In the genomic region with DNA sequence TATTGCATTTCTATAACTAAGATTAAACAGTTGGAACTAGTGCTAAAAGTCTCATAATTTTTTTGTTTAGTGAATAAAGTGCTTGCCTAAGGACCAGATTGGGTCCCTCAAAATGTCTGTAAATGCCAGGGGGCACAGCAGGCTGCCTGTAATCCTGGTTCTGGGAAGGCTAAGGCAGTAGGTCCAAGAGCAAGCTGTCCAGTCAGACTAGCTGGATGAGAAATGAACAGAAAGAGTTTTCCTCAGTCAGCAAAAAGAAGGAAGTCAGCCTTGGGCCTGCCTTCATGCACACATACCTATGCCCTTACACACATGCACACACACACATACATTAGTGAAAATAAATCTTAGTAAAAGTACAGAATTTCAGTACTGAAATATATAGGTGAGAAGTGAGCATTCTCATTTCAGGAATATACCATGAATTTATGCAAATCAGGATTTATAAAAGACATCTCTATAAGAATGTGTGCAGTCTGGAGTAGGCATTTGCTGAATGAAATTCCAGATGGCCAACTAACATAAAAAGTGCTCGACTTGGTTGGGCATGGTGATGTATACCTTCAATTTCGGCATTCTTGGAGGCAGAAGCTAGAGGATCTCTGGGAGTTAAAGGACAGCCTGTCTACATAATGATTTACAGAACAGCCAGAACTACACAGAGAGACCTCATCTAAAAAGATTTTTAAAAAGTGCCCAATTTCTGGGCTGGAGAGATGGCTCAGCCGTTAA, we compare ENCODE assay signal across 16 mouse cellular contexts. TPM values are rescaled to one million over a fixed set of nuclear protein-coding genes. Genes with fewer than 3 reads are reported as not detected.
A peak's percentile ranks its signal among the peaks of the same experiment; 100 is the strongest.
DNase-seq lines count a peak whose midpoint lies in the region; ATAC-seq lines count a peak whose summit lies in the region.
"Had no signal": no experiment of that assay in that cellular context is flagged by ENCODE, and none has a peak within 500 bp of the region (broad histone marks: within the 10 kb centered on the region; RNA-seq: fewer than 3 reads in every experiment).

No protein-coding gene starts in this region.

- peak; percentile 31 for DNase-seq in embryo, embryonic 10 days (ENCODE audit: low spot score)
- no peak for DNase-seq in embryo, embryonic 9.5 days (ENCODE audit: extremely low spot score)
- no peak for DNase-seq in kidney, postnatal 14 days
- peak; percentile 52 for DNase-seq in cerebellum, adult 9-10 months
- DNase-seq in spleen, postnatal 14 days (ENCODE audit: low spot score in 2 of 2), result no peak
- DNase-seq: adrenal gland, postnatal 25 days; B cell, adult 2 months; heart, postnatal 36 days; kidney, adult 9 months; right cerebral cortex, postnatal 14 days had no signal

- H3K9ac ChIP-seq in kidney, embryonic 16.5 days (replicated peaks; ENCODE audit: low read length), result no peak overlapping the region
- H3K9ac ChIP-seq in limb, embryonic 15.5 days, result no peak overlapping the region
- H3K9ac ChIP-seq: midbrain, embryonic 12.5 days; neural tube, embryonic 15.5 days had no signal

- no peak for ATAC-seq in kidney, embryonic 16.5 days (ENCODE audit: low FRiP score, low TSS enrichment)
- ATAC-seq in limb, embryonic 15.5 days (ENCODE audit: insufficient number of reproducible peaks, low FRiP score, low TSS enrichment, low read depth), result no peak
- no peak for ATAC-seq in megakaryocyte, adult 5-6 weeks (ENCODE audit: poor library complexity, severe bottlenecking)
- ATAC-seq: Patski had no signal

- 0 out of 2 replicates have a peak, but pooled peaks cover 5% of the 10 kb centered on the region for H3K36me3 ChIP-seq in kidney, embryonic 16.5 days (ENCODE audit: insufficient read depth, low read length)
- 0 out of 2 replicates have a peak, but pooled peaks cover 2% of the 10 kb centered on the region for H3K36me3 ChIP-seq in limb, embryonic 15.5 days
- H3K36me3 ChIP-seq: neural tube, embryonic 15.5 days had no signal

- H3K27ac ChIP-seq in kidney, embryonic 16.5 days (ENCODE audit: low read length), result peak overlapping the region; percentile 73; the same call in 1 of the 2 replicates
- H3K27ac ChIP-seq in limb, embryonic 15.5 days, result peak overlapping the region; percentile 75
- H3K27ac ChIP-seq: midbrain, embryonic 12.5 days; neural tube, embryonic 15.5 days had no signal

- no peak overlapping the region for H3K4me2 ChIP-seq in kidney, embryonic 16.5 days (replicated peaks; ENCODE audit: low read depth, low read length)
- no peak overlapping the region for H3K4me2 ChIP-seq in limb, embryonic 15.5 days
- H3K4me2 ChIP-seq: midbrain, embryonic 12.5 days; neural tube, embryonic 15.5 days had no signal

- H3K27me3 ChIP-seq in kidney, embryonic 16.5 days (ENCODE audit: insufficient read depth, low read length), result no peaks in the 10 kb centered on the region
- no peaks in the 10 kb centered on the region for H3K27me3 ChIP-seq in limb, embryonic 15.5 days
- H3K27me3 ChIP-seq: midbrain, embryonic 12.5 days; neural tube, embryonic 15.5 days; Patski had no signal

- 50% methylated on average over 3 of the region's 3 CpGs for WGBS in kidney, embryonic 16.5 days
- WGBS in limb, embryonic 15.5 days, result 40% methylated on average over 3 of the region's 3 CpGs

- H3K4me3 ChIP-seq in kidney, embryonic 16.5 days (ENCODE audit: low read length), result no peak overlapping the region
- H3K4me3 ChIP-seq in limb, embryonic 15.5 days, result no peak overlapping the region
- H3K4me3 ChIP-seq: midbrain, embryonic 12.5 days; neural tube, embryonic 15.5 days had no signal

- H3K9me3 ChIP-seq in kidney, embryonic 16.5 days (ENCODE audit: low read length), result no peaks in the 10 kb centered on the region
- H3K9me3 ChIP-seq in limb, embryonic 15.5 days, result no peaks in the 10 kb centered on the region
- H3K9me3 ChIP-seq: midbrain, embryonic 12.5 days; neural tube, embryonic 15.5 days had no signal

- peaks cover 18% of the 10 kb centered on the region; the same call in 1 of the 2 replicates for H3K4me1 ChIP-seq in kidney, embryonic 16.5 days (ENCODE audit: insufficient read depth, low read length)
- peaks cover 5% of the 10 kb centered on the region for H3K4me1 ChIP-seq in limb, embryonic 15.5 days

RNA-seq across cellular contexts. Expression of gene Klhdc10, which starts 31.0 kb away (rescaled TPM):
- 26.8 and 30.2 TPM in 2 replicates for polyA plus RNA-seq in kidney, embryonic 16.5 days (2015; fragmentation: Nextera tagmentation; extraction: Ambion mirVana)
- polyA plus RNA-seq in limb, embryonic 15.5 days (2015; fragmentation: Nextera tagmentation; extraction: Ambion mirVana), result 19.5 and 25.5 TPM in 2 replicates
- 14.5 and 16.4 TPM in 2 replicates for total RNA-seq in megakaryocyte, adult 5-6 weeks (2015)
- 35.3 and 40.8 TPM in 2 replicates for total RNA-seq in megakaryocyte, adult 5-6 weeks (2017)

RNA-seq across cellular contexts. Expression of gene Zc3hc1, which starts 41.8 kb away (rescaled TPM):
- polyA plus RNA-seq in kidney, embryonic 16.5 days (2015; fragmentation: Nextera tagmentation; extraction: Ambion mirVana), result 69.8 and 71.7 TPM in 2 replicates
- 53.1 and 54.3 TPM in 2 replicates for polyA plus RNA-seq in limb, embryonic 15.5 days (2015; fragmentation: Nextera tagmentation; extraction: Ambion mirVana)
- 17.3 and 18.3 TPM in 2 replicates for total RNA-seq in megakaryocyte, adult 5-6 weeks (2015)
- total RNA-seq in megakaryocyte, adult 5-6 weeks (2017), result 21.5 and 24.8 TPM in 2 replicates

Comparison
In these comparisons a context has a peak if more than half of its experiments do, and no peak if none do; other contexts are left out.
1. DNase-seq: peak in embryo, embryonic 10 days (single experiment) and cerebellum, adult 9-10 months (single experiment); none in embryo, embryonic 9.5 days (single experiment), kidney, postnatal 14 days (single experiment) and spleen, postnatal 14 days (0 of 2).